Mouse (Mus musculus) bone marrow, adult 2 months (tissue): ENCODE data around the gene Olfr433.

ENCODE experiments used
- CTCF ChIP-seq: fragments of 200-500 bp; IDR thresholded peaks from 2 replicates; pipeline ENCODE4 v1.5.1; 2011; ENCODE audit warnings: low read length, control low read depth; ENCODE audit not compliant: control insufficient read depth, insufficient read depth
- POLR2A ChIP-seq: fragments of 200-500 bp; IDR thresholded peaks from 2 replicates; pipeline ENCODE4 v1.6.1; 2011; ENCODE audit warnings: low read depth, mild to moderate bottlenecking, control low read depth, low read length, borderline replicate concordance; ENCODE audit not compliant: control insufficient read depth

DNA sequence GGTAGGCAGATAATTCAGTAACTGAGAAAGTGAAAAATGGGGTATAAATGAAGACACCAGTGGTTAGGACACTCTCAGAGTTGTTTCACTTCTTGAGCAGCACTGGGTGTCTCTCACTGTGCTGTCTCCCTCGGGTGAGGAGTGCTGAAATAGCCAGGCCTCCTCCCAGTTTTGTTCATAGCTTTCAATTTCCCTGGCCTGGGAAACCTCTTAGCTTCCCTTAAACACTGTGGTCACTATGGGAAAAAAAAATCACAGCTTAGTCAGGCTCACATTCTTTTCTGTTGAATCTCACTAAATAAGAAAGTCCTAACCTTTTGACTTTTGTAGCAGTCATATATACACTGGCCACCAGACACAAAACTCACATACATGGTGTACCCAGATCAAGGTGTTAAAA is 8.8 kb upstream of the Olfr433 start, which contains the start of gene Ifi205:
- no peak for TF ChIP-seq CTCF
- no peak for TF ChIP-seq POLR2A
